Mouse (Mus musculus): ENCODE data around the gene Agap2. TPM values are rescaled to one million over a fixed set of nuclear protein-coding genes. Genes with fewer than 3 reads are reported as not detected.

Agap2 gene
- polyA plus RNA-seq, 1 experiment from 2014 or later, result 0.07 TPM

DNA sequence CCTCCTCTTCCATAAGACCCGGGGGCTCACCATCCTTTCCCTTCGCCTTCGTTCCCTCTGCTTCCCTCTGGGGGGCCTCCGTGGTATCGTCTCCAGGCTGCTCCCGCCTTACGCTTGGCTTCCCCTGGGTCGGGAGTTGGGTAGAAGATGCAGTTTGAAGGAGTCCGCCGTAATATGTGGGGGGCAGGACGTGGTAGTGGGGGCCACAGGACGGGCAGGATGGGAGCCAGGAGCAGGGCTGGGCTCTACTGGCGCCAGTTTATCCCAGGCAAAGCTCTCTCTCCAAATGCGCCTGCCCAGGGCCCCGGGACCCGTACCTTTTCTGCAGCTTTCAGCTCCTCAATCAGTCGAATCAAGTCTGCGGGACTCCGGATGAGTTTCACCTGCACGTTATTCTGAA is 23.4 kb downstream of the Agap2 start:
- H3K9ac ChIP-seq (ENCODE audit: low read depth, low read length), result no peak overlapping the region
- no peaks in the 10 kb centered on the region for H3K27me3 ChIP-seq (replicated peaks; ENCODE audit: control insufficient read depth, insufficient read depth, low read length)
- no peak overlapping the region for H3K27ac ChIP-seq (ENCODE audit: low read depth, low read length)
- no peaks in the 10 kb centered on the region for H3K9me3 ChIP-seq (ENCODE audit: control insufficient read depth)
- no peak for ATAC-seq
- 86% methylated on average over 20 of the region's 20 CpGs for WGBS
- no peak for TF ChIP-seq CTCF (IDR thresholded peaks at IDR 0.05; ENCODE audit: low read depth)
- H3K4me2 ChIP-seq (replicated peaks; ENCODE audit: low read depth), result no peak overlapping the region
- H3K4me1 ChIP-seq (replicated peaks; ENCODE audit: control insufficient read depth, insufficient read depth, low read length), result no peaks in the 10 kb centered on the region
- no peak overlapping the region for H3K4me3 ChIP-seq (ENCODE audit: low read depth, low read length)
- H3K36me3 ChIP-seq (ENCODE audit: control insufficient read depth, insufficient read depth), result peaks cover 55% of the 10 kb centered on the region

DNA sequence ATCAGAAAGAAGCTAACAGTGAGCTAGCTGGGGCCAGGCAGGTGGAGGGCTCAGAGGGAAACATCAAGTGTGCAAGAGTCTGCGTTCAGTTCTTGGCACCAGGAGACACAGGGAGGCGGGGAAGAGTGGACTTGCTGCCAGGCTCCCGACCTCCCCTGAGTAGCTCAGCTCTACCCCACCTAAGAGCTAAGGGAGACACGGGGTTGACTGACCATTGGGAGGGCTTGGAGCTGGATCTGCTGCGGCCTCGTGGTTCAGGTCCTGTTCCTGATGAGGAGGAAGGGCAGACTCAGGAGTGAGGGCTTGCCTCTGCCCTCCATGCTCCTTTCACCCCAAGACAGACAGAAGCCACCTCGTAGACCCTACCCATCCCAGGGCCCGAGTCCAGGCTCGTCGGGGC is 24.1 kb downstream of the Agap2 start:
- H3K4me3 ChIP-seq (ENCODE audit: low read depth, low read length), result no peak overlapping the region
- H3K27me3 ChIP-seq (replicated peaks; ENCODE audit: control insufficient read depth, insufficient read depth, low read length), result no peaks in the 10 kb centered on the region
- no peak for ATAC-seq
- no peaks in the 10 kb centered on the region for H3K9me3 ChIP-seq (ENCODE audit: control insufficient read depth)
- WGBS, result 90% methylated on average over 10 of the region's 10 CpGs
- no peak for TF ChIP-seq CTCF (IDR thresholded peaks at IDR 0.05; ENCODE audit: low read depth)
- no peak overlapping the region for H3K4me2 ChIP-seq (replicated peaks; ENCODE audit: low read depth)
- H3K27ac ChIP-seq (ENCODE audit: low read depth, low read length), result no peak overlapping the region
- H3K36me3 ChIP-seq (ENCODE audit: control insufficient read depth, insufficient read depth), result peaks cover 55% of the 10 kb centered on the region
- no peak overlapping the region for H3K9ac ChIP-seq (ENCODE audit: low read depth, low read length)
- no peaks in the 10 kb centered on the region for H3K4me1 ChIP-seq (replicated peaks; ENCODE audit: control insufficient read depth, insufficient read depth, low read length)

DNA sequence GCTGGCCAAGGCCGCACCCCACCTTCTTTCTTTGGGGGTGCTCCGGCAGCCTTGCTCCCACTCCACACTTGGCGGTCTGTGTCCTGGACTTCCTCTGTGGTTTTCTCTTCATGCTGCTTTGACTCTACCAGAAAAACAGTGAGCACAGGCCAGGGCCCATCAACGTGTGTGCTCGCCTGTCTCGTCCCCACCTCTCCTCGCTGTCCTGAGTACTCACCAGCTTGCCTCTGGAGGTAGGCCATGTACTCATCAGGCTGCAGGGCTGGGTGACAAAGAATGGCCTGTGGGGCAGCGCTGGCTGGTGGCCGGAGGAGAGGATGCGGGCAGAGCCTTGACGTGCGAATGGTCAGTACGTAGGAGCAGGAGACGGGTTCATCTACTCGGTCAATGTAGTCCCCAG is 24.8 kb downstream of the Agap2 start:
- Histone ChIP-seq H3K4me2 (replicated peaks; ENCODE audit: low read depth) (no peak overlapping the region), H3K27ac (ENCODE audit: low read depth, low read length) (no peak overlapping the region), H3K4me1 (replicated peaks; ENCODE audit: control insufficient read depth, insufficient read depth, low read length) (no peaks in the 10 kb centered on the region), H3K27me3 (replicated peaks; ENCODE audit: control insufficient read depth, insufficient read depth, low read length) (no peaks in the 10 kb centered on the region), H3K9ac (ENCODE audit: low read depth, low read length) (no peak overlapping the region), H3K4me3 (ENCODE audit: low read depth, low read length) (no peak overlapping the region), H3K36me3 (ENCODE audit: control insufficient read depth, insufficient read depth) (peaks cover 56% of the 10 kb centered on the region), H3K9me3 (ENCODE audit: control insufficient read depth) (no peaks in the 10 kb centered on the region)
- WGBS, result 91% methylated on average over 15 of the region's 15 CpGs
- no peak for TF ChIP-seq CTCF (IDR thresholded peaks at IDR 0.05; ENCODE audit: low read depth)
- ATAC-seq, result no peak

DNA sequence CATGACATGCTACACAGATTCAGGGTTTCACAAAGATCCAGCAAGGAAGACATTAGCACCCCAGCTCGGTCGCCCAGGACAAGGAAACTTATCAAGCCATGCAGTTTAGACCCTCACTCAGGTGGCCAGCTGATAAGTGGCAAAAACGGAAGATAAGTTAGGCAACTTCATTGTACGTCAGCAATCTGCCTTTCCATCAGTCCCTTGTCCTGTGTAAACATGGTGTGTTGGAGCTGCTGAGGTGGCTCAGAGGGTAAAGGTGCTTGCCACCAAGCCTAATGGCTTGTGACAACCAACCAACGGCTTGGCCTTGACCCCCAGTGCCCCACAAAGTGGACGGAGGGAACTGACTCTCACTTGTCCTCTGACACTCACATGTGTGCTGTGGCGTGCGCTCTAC is 25.3 kb downstream of the Agap2 start:
- ATAC-seq, result peak; percentile 70

DNA sequence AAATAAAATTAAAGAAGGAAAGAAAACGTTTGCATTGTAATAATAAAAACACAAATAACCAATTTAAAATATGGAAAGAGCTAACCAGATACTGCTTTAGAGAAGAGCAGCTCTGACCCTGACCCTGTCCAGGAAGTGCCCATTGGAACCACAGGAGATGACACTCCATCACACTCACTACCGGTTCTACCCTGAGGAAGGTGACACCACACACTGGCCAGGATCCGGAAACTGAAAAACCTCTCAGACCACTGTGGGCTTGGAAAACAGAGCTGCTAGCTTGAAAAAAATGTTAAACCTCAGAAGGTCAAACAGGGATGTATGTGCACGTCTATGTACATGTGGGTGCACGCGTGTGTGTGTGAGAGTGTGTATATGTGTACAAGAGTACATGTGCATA is 26.1 kb downstream of the Agap2 start:
- Histone ChIP-seq H3K4me3 (ENCODE audit: low read depth, low read length) (no peak overlapping the region), H3K27me3 (replicated peaks; ENCODE audit: control insufficient read depth, insufficient read depth, low read length) (no peaks in the 10 kb centered on the region), H3K4me1 (replicated peaks; ENCODE audit: control insufficient read depth, insufficient read depth, low read length) (no peaks in the 10 kb centered on the region), H3K4me2 (replicated peaks; ENCODE audit: low read depth) (no peak overlapping the region), H3K9ac (ENCODE audit: low read depth, low read length) (no peak overlapping the region), H3K27ac (ENCODE audit: low read depth, low read length) (no peak overlapping the region; the same call in 1 of the 2 replicates), H3K36me3 (ENCODE audit: control insufficient read depth, insufficient read depth) (peaks cover 47% of the 10 kb centered on the region), H3K9me3 (ENCODE audit: control insufficient read depth) (no peaks in the 10 kb centered on the region)
- TF ChIP-seq CTCF (IDR thresholded peaks at IDR 0.05; ENCODE audit: low read depth), result no peak
- WGBS, result 85% methylated on average over 6 of the region's 6 CpGs
- ATAC-seq, result no peak

More for the DNA sequence above, 25.3 kb downstream of the Agap2 start:
- Histone ChIP-seq H3K4me3 (ENCODE audit: low read depth, low read length) (no peak overlapping the region), H3K4me1 (replicated peaks; ENCODE audit: control insufficient read depth, insufficient read depth, low read length) (no peaks in the 10 kb centered on the region), H3K27me3 (replicated peaks; ENCODE audit: control insufficient read depth, insufficient read depth, low read length) (no peaks in the 10 kb centered on the region), H3K9me3 (ENCODE audit: control insufficient read depth) (no peaks in the 10 kb centered on the region), H3K36me3 (ENCODE audit: control insufficient read depth, insufficient read depth) (peaks cover 54% of the 10 kb centered on the region), H3K27ac (ENCODE audit: low read depth, low read length) (no peak overlapping the region), H3K9ac (ENCODE audit: low read depth, low read length) (no peak overlapping the region), H3K4me2 (replicated peaks; ENCODE audit: low read depth) (no peak overlapping the region)
- TF ChIP-seq CTCF (IDR thresholded peaks at IDR 0.05; ENCODE audit: low read depth), result no peak
- WGBS, result 54% methylated on average over 8 of the region's 8 CpGs

DNA sequence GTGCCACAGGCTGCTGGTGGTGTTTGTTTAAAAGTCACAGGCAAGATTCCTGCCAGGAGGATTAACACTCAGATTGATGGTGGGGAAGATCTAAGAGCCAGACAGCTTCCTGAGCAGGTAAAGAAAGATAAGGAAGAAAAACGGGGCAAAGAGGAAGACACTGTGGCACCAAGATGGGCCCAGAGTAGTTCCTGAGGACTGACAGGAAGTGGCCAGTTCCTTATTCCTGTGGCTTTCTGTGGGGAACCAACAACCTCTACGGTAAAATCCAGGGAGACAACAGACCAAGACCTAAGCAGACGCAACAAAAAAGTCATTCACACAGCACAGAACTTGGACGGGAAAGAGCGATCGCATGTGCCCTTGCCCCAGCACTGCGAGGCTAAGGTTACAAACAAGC is 28.5 kb downstream of the Agap2 start:
- Histone ChIP-seq H3K9ac (ENCODE audit: low read depth, low read length) (no peak overlapping the region), H3K36me3 (ENCODE audit: control insufficient read depth, insufficient read depth) (peaks cover 33% of the 10 kb centered on the region), H3K4me2 (replicated peaks; ENCODE audit: low read depth) (no peak overlapping the region), H3K4me3 (ENCODE audit: low read depth, low read length) (no peak overlapping the region), H3K27me3 (replicated peaks; ENCODE audit: control insufficient read depth, insufficient read depth, low read length) (no peaks in the 10 kb centered on the region), H3K9me3 (ENCODE audit: control insufficient read depth) (no peaks in the 10 kb centered on the region), H3K27ac (ENCODE audit: low read depth, low read length) (no peak overlapping the region), H3K4me1 (replicated peaks; ENCODE audit: control insufficient read depth, insufficient read depth, low read length) (no peaks in the 10 kb centered on the region)
- WGBS, result 62% methylated on average over 7 of the region's 7 CpGs
- ATAC-seq, result no peak
- no peak for TF ChIP-seq CTCF (IDR thresholded peaks at IDR 0.05; ENCODE audit: low read depth)
